Mouse (Mus musculus) hematopoietic stem cell, adult 5-6 weeks (primary cell): ENCODE measurements around the gene Calhm6. TPM values are rescaled to one million over a fixed set of nuclear protein-coding genes. Genes with fewer than 3 reads are reported as not detected.
A peak's percentile ranks its signal among the peaks of the same experiment; 100 is the strongest.

Experiments
- ATAC-seq, 2 experiments: fragments of 125-278 bp in 1 of 2; replicated peaks in 1 of 2; 2 replicates each; pipeline ENCODE4 v1.8.0; 2016 to 2017; ENCODE audit warnings: inconsistent platforms in 2 of 2, mild to moderate bottlenecking in 2 of 2, moderate number of reproducible peaks in 2 of 2, low read depth in 1 of 2, moderate TSS enrichment in 1 of 2; ENCODE audit not compliant: low FRiP score in 2 of 2, poor library complexity in 2 of 2, severe bottlenecking in 2 of 2, insufficient read depth in 1 of 2, low TSS enrichment in 1 of 2
- total RNA-seq: library from RNA; stranded (forward); fragments of 172-1452, 232-1000 nt; gene quantifications from 2 replicates; pipeline ENCODE4 v1.2.3, GENCODE M21; 2017

Calhm6 gene
- total RNA-seq, 1 experiment from 2014 or later, result 16.7 TPM

- ATAC-seq, result no peak
These were observed 10.0 kb downstream of the Calhm6 start for GRCm38 (mm10) chr10:34117770-34118169.

- no peak for ATAC-seq
These were observed 10.7 kb downstream of the Calhm6 start for GRCm38 (mm10) chr10:34117131-34117530.

GRCm38 (mm10) chr10:34111964-34112738 lies 15.6 kb downstream of the Calhm6 start:
- ATAC-seq, result no peak

GRCm38 (mm10) chr10:34110863-34111465 lies 16.8 kb downstream of the Calhm6 start:
- no peak for ATAC-seq

GRCm38 (mm10) chr10:34096418-34096883 lies 31.3 kb downstream of the Calhm6 start, which contains the start of gene Calhm5:
TSS of gene Calhm5 (minus strand) at chr10:34096519.
- peak; percentile 74 to 84 for ATAC-seq

GRCm38 (mm10) chr10:34095964-34096363 lies 31.8 kb downstream of the Calhm6 start:
- no peak for ATAC-seq

GRCm38 (mm10) chr10:34095147-34095546 lies 32.6 kb downstream of the Calhm6 start:
- no peak for ATAC-seq

GRCm38 (mm10) chr10:34091888-34092287 lies 35.9 kb downstream of the Calhm6 start:
- no peak for ATAC-seq

GRCm38 (mm10) chr10:34090481-34090880 lies 37.3 kb downstream of the Calhm6 start:
- no peak for ATAC-seq

GRCm38 (mm10) chr10:34089517-34089916 lies 38.3 kb downstream of the Calhm6 start:
- peak; percentile 62 to 67 for ATAC-seq

- ATAC-seq, result no peak
These were observed 39.3 kb downstream of the Calhm6 start for GRCm38 (mm10) chr10:34088515-34088914.

GRCm38 (mm10) chr10:34086514-34086913 lies 41.3 kb downstream of the Calhm6 start:
- no peak for ATAC-seq

Other genes starting within 250 kb of the Calhm6 start
- gene Rsph4a, start 222.9 kb downstream of the Calhm6 start, total RNA-seq, result not detected in 2 replicates
- gene Zup1, start 176.7 kb downstream of the Calhm6 start, total RNA-seq, result 60.8 and 73.2 TPM in 2 replicates
- gene Rwdd1, start 108.4 kb downstream of the Calhm6 start, total RNA-seq, result 115 and 176 TPM in 2 replicates
- gene Trappc3l, start 90.4 kb downstream of the Calhm6 start, total RNA-seq, result not detected in 2 replicates
- gene Calhm4, start 83.7 kb downstream of the Calhm6 start, total RNA-seq, result not detected in 2 replicates
- not detected in 2 replicates for gene Calhm5, start 31.5 kb downstream of the Calhm6 start, total RNA-seq
- 1.8 and 2.4 TPM in 2 replicates for gene Dse, start 79.7 kb upstream of the Calhm6 start, total RNA-seq
- 88.4 and 89.4 TPM in 2 replicates for gene Tspyl1, start 154.2 kb upstream of the Calhm6 start, total RNA-seq
- 5.8 and 13.6 TPM in 2 replicates for gene Tspyl4, start 169.5 kb upstream of the Calhm6 start, total RNA-seq